Mouse (Mus musculus): ENCODE results near the gene Caprin1. TPM values are rescaled to one million over a fixed set of nuclear protein-coding genes. Genes with fewer than 3 reads are reported as not detected.

The Caprin1 gene
- total and polyA plus RNA-seq, 2 experiments from 2014 or later: 114 to 221 TPM

GRCm38 (mm10) chr2:103784621-103785020, 12.8 kb downstream of the Caprin1 start:
- no peaks in the 10 kb centered on the region for H3K27me3 ChIP-seq (ENCODE audit: control insufficient read depth, insufficient read depth, low read length)
- 85% methylated on average over 4 of the region's 4 CpGs for WGBS
- DNase-seq (ENCODE audit: low spot score): no peak
- H3K9ac ChIP-seq (replicated peaks; ENCODE audit: low read depth, low read length): no peak overlapping the region
- H3K27ac ChIP-seq (ENCODE audit: low read depth): no peak overlapping the region
- ATAC-seq (ENCODE audit: insufficient read depth, low read depth): no peak
- TF ChIP-seq CTCF (IDR thresholded peaks at IDR 0.05; ENCODE audit: low read depth): peak; percentile 44
- TF ChIP-seq EP300 (IDR thresholded peaks at IDR 0.05; ENCODE audit: low read depth): no peak
- H3K4me1 ChIP-seq (ENCODE audit: control insufficient read depth, insufficient read depth): no peaks in the 10 kb centered on the region
- peaks cover 34% of the 10 kb centered on the region for H3K36me3 ChIP-seq (replicated peaks; ENCODE audit: control insufficient read depth, insufficient read depth, low read length)
- no peaks in the 10 kb centered on the region for H3K9me3 ChIP-seq (replicated peaks; ENCODE audit: control insufficient read depth, low read length)
- H3K4me3 ChIP-seq (ENCODE audit: low read depth, low read length): no peak overlapping the region
- H3K4me2 ChIP-seq (ENCODE audit: low read depth, low read length): no peak overlapping the region

- Histone ChIP-seq H3K27me3 (ENCODE audit: control insufficient read depth, insufficient read depth, low read length) (no peaks in the 10 kb centered on the region), H3K27ac (ENCODE audit: low read depth) (no peak overlapping the region), H3K4me1 (ENCODE audit: control insufficient read depth, insufficient read depth) (peaks cover 3% of the 10 kb centered on the region; the same call in 1 of the 2 replicates), H3K36me3 (replicated peaks; ENCODE audit: control insufficient read depth, insufficient read depth, low read length) (peaks cover 20% of the 10 kb centered on the region), H3K4me3 (ENCODE audit: low read depth, low read length) (no peak overlapping the region), H3K9ac (replicated peaks; ENCODE audit: low read depth, low read length) (no peak overlapping the region), H3K9me3 (replicated peaks; ENCODE audit: control insufficient read depth, low read length) (no peaks in the 10 kb centered on the region), H3K4me2 (ENCODE audit: low read depth, low read length) (no peak overlapping the region)
- TF ChIP-seq EP300 (IDR thresholded peaks at IDR 0.05; ENCODE audit: low read depth) (no peak), CTCF (IDR thresholded peaks at IDR 0.05; ENCODE audit: low read depth) (no peak)
- DNase-seq (ENCODE audit: low spot score) (no peak), ATAC-seq (ENCODE audit: insufficient read depth, low read depth) (no peak)
- WGBS: 60% methylated on average over 1 of the region's 1 CpGs
Observed at GRCm38 (mm10) chr2:103762492-103762891, 35.0 kb downstream of the Caprin1 start.

DNA sequence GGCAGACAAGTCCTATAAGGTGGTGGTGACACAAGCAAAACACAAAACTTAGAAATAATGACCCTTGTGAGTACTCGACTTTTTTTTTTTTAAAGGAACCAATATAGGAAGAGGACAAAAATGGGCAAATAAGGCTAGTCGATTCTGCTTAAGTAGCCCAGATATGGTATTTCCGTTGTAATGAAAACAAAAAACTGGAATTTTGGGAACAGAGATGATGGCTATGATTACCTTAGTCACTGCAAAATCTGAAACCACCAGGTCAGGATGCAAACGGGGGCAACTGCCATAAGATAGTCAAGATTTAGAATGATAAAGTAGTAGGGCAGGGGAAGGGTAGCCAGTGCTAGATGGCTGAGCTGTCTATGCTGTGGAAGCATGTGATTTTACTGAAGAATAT, 35.5 kb downstream of the Caprin1 start:
- DNase-seq (ENCODE audit: low spot score): no peak
- Histone ChIP-seq H3K9ac (replicated peaks; ENCODE audit: low read depth, low read length) (no peak overlapping the region), H3K4me3 (ENCODE audit: low read depth, low read length) (peak overlapping the region; percentile 71; the same call in 1 of the 2 replicates), H3K27ac (ENCODE audit: low read depth) (no peak overlapping the region), H3K4me2 (ENCODE audit: low read depth, low read length) (peak overlapping the region; percentile 91), H3K36me3 (replicated peaks; ENCODE audit: control insufficient read depth, insufficient read depth, low read length) (peaks cover 19% of the 10 kb centered on the region), H3K27me3 (ENCODE audit: control insufficient read depth, insufficient read depth, low read length) (no peaks in the 10 kb centered on the region), H3K9me3 (replicated peaks; ENCODE audit: control insufficient read depth, low read length) (no peaks in the 10 kb centered on the region), H3K4me1 (ENCODE audit: control insufficient read depth, insufficient read depth) (peaks cover 3% of the 10 kb centered on the region; the same call in 1 of the 2 replicates)
- WGBS: 30% methylated on average over 4 of the region's 4 CpGs
- TF ChIP-seq CTCF (IDR thresholded peaks at IDR 0.05; ENCODE audit: low read depth) (no peak), EP300 (IDR thresholded peaks at IDR 0.05; ENCODE audit: low read depth) (no peak)
- ATAC-seq (ENCODE audit: insufficient read depth, low read depth): no peak

GRCm38 (mm10) chr2:103760906-103761716, 36.3 kb downstream of the Caprin1 start, which contains the start of gene Nat10:
TSS of gene Nat10 (minus strand) at chr2:103761270.
- peaks cover 3% of the 10 kb centered on the region; the same call in 1 of the 2 replicates for H3K4me1 ChIP-seq (ENCODE audit: control insufficient read depth, insufficient read depth)
- H3K36me3 ChIP-seq (replicated peaks; ENCODE audit: control insufficient read depth, insufficient read depth, low read length): peaks cover 14% of the 10 kb centered on the region
- ATAC-seq (ENCODE audit: insufficient read depth, low read depth) (peak; percentile 97), DNase-seq (ENCODE audit: low spot score) (peak; percentile 99)
- peak within 1 kb of the TSS; percentile 91 for H3K4me2 ChIP-seq (ENCODE audit: low read depth, low read length)
- H3K27ac ChIP-seq (ENCODE audit: low read depth): peak within 1 kb of the TSS; percentile 83
- H3K9me3 ChIP-seq (replicated peaks; ENCODE audit: control insufficient read depth, low read length): no peaks in the 10 kb centered on the region
- no peaks in the 10 kb centered on the region for H3K27me3 ChIP-seq (ENCODE audit: control insufficient read depth, insufficient read depth, low read length)
- WGBS: under 1% methylated on average over 47 of the region's 47 CpGs
- peak within 1 kb of the TSS; percentile 71 for H3K4me3 ChIP-seq (ENCODE audit: low read depth, low read length)
- H3K9ac ChIP-seq (replicated peaks; ENCODE audit: low read depth, low read length): peak within 1 kb of the TSS; percentile 68
- no peak for TF ChIP-seq CTCF (IDR thresholded peaks at IDR 0.05; ENCODE audit: low read depth)
- TF ChIP-seq EP300 (IDR thresholded peaks at IDR 0.05; ENCODE audit: low read depth): peak; percentile 75

- DNase-seq (ENCODE audit: low spot score): no peak
- under 1% methylated on average over 12 of the region's 12 CpGs for WGBS
- Histone ChIP-seq H3K36me3 (replicated peaks; ENCODE audit: control insufficient read depth, insufficient read depth, low read length) (peaks cover 9% of the 10 kb centered on the region; the same call in 1 of the 2 replicates), H3K9me3 (replicated peaks; ENCODE audit: control insufficient read depth, low read length) (no peaks in the 10 kb centered on the region), H3K9ac (replicated peaks; ENCODE audit: low read depth, low read length) (peak overlapping the region; percentile 68), H3K27ac (ENCODE audit: low read depth) (peak overlapping the region; percentile 83), H3K4me3 (ENCODE audit: low read depth, low read length) (peak overlapping the region; percentile 71), H3K27me3 (ENCODE audit: control insufficient read depth, insufficient read depth, low read length) (no peaks in the 10 kb centered on the region), H3K4me1 (ENCODE audit: control insufficient read depth, insufficient read depth) (peaks cover 3% of the 10 kb centered on the region; the same call in 1 of the 2 replicates), H3K4me2 (ENCODE audit: low read depth, low read length) (peak overlapping the region; percentile 91)
- TF ChIP-seq CTCF (IDR thresholded peaks at IDR 0.05; ENCODE audit: low read depth) (no peak), EP300 (IDR thresholded peaks at IDR 0.05; ENCODE audit: low read depth) (no peak; the same call in 1 of the 2 replicates)
- no peak for ATAC-seq (ENCODE audit: insufficient read depth, low read depth)
Observed at GRCm38 (mm10) chr2:103760421-103760820, 37.0 kb downstream of the Caprin1 start.

All from heart, postnatal 0 days (tissue).